Mouse (Mus musculus): Measurements from ENCODE around the gene Mag. TPM values are rescaled to one million over a fixed set of nuclear protein-coding genes. Genes with fewer than 3 reads are reported as not detected.

Mag gene
- polyA plus RNA-seq, 2 experiments from 2014 or later: not detected

DNA sequence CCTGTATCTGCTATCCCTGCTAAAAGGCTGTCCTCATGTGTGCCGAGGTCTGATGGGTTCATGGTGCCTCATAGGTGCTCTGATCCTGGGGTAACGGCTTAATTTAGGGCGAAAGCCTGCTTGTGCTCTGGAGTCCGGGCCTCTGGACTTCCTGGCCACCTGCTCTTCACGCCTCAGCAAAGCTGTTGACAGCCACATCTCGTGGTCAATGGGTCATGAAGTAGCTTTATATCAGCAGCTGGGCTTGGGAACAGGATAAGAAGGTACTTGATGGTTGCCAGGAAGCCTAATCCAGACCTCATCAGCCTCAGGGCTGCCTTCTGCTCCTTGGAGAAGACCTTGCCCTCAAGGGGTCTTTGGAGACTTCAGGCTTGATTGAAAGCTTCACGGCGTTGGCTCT lies 51.3 kb downstream of the Mag start:
- no peak for ATAC-seq

DNA sequence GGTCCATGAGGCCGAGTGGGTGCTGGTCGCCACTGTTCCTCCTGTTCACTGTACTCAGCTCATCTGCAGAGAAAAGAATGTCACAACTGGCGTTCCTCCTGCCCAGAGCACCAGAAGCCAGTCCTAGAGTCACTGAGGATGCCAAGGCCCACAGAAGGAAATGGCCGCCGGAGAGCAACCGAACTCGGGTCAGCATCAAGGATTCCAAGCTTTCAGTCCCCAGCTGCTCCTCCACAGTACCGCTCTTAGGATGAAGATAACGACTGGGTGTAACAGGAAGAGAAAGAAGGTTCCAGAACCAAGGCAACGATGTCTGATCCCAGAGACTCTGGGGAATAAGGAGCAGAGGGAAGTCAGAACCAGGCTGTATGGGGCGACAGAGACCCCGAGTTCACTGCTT lies 53.2 kb downstream of the Mag start, which contains the start of gene Ffar1:
TSS of gene Ffar1 (minus strand) at position 101 of the 400 bp plus-strand sequence.
- ATAC-seq: no peak

DNA sequence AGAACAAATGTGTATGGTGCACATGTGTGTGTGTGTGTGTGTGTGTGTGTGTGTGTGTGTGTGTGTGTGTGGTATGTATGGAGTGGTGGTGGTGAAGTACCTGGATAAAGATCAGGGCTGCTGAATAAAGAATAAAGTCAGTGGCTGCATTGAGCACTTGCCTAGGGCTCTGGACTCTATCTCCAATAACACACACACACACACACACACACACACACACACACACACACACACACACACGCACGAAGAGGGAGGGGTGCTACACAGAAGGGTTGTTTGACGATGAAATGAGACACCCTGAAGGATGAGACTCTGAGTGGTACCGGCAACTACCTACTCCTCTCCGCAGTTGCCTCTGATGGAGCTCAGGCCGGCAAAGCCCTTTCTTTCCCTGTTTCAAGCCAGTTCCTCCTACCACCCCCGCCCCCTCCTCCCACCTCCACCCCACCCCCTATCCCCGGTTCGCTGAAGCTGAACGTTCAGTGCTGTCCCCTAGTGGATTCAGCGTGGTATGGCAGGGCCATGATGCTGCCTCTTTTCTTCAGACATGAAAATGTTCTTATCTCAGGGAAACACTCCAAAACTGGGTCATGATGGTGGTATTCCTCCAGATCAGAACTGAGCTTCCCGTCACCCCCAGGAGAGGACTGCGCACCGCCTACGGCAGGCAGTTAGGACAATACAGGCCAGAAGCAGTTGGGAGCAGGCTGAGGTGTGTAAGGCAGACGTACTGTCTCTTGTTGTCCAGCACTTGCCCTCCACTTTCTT lies 54.9 kb downstream of the Mag start:
- ATAC-seq: peak; percentile 39

DNA sequence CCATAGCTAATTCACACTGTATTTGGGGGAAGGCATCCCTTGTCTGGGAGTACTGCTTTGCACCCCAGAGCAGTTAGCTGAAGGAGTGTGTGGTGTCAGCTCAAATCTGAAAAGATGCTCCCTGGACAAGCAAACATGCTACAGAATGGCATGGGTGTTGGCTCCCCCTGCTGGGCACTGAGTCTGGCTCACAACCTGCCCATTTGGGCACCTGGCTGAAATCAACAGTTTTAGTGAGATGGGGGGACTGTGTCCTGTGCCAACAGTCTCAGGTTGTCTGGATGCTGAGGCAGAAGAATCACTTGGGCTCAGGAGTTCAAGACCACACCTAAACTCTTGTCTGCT lies 55.4 kb downstream of the Mag start:
- ATAC-seq: no peak

DNA sequence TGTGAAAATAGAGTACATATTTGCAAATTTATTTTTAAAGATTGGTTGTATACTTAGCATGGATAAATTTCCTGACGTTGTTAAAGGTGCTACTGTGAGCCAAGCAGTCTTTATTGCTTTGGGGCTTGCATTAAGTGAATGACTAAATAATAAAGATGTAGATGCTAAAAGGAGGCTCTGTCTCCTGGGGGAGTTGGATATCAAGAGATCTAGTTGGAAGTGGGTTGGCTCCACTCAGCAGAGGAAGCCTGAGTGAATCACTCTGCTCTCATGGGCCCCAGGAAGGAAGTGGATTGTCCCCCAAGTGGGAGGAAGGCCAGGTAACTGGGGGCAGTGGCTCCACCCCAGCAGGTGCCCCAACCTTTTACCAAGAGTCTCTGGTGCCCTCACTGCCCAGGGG lies 56.9 kb downstream of the Mag start:
- no peak for ATAC-seq

DNA sequence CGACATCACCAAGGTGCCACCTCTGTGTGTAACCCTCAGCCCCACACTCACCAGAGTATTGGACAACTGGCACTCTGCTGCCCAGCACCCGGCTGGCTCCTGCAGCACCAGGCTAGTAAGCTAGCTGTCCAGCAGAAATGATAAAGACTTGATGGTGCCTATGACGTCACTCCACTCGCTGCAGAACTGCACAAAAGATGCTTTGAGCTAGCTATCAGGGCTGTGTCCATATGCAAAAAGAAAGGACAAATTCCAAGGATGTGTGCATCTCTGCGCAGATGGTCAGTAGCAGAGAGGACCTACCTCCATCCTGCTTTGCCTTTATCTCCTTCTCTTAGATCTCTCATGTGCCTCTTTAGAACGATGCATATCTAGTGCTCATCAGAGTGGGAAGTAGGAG lies 58.6 kb downstream of the Mag start, which contains the start of gene Ffar3:
TSS of gene Ffar3 (minus strand) at position 101 of the 400 bp plus-strand sequence.
- no peak for ATAC-seq

DNA sequence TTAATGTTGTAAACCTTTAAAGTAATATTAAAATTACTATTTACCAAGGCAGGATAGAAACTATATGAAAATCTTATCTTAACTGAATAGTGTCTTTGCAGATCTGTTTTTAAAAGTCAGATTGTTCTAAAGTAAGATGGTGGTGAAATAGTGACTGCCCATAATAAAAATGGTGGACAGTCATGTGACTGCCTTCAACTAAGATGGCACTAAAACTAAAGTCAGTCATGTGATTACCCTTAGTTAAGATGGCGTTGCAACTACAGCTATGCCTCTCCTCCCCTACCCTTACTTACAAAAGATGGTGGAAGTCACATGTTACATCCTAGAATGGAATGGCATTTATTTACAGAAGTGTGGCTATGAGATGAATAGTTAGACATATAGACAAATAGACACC lies 63.3 kb downstream of the Mag start:
- no peak for ATAC-seq

Other genes starting within 250 kb of the Mag start
- 10 to 100 TPM; 21.3 to 44.0 TPM for gene Haus5, start 249.9 kb downstream of the Mag start, polyA plus RNA-seq (2017; shearing (Covaris generic))
- gene Pmis2, start 243.3 kb downstream of the Mag start, polyA plus RNA-seq (2017; shearing (Covaris generic)): not detected
- gene 2200002J24Rik, start 215.9 kb downstream of the Mag start, polyA plus RNA-seq (2017; shearing (Covaris generic)): not detected
- gene Atp4a, start 202.7 kb downstream of the Mag start, polyA plus RNA-seq (2017; shearing (Covaris generic)): not detected
- 10 to 100 TPM; 60.5 to 65.0 TPM for gene Tmem147, start 185.3 kb downstream of the Mag start, polyA plus RNA-seq (2017; shearing (Covaris generic))
- not detected for gene Gapdhs, start 171.2 kb downstream of the Mag start, polyA plus RNA-seq (2017; shearing (Covaris generic))
- gene Sbsn, start 163.4 kb downstream of the Mag start, polyA plus RNA-seq (2017; shearing (Covaris generic)): 1 to 10 TPM; 2.4 to 3.6 TPM
- under 1 TPM in 1 of 2 experiments, not detected in 1; 0.16 TPM for gene Dmkn, start 151.1 kb downstream of the Mag start, polyA plus RNA-seq (2017; shearing (Covaris generic))
- not detected for gene Krtdap, start 127.0 kb downstream of the Mag start, polyA plus RNA-seq (2017; shearing (Covaris generic))
- 1 to 10 TPM in 1 of 2 experiments, under 1 TPM in 1; 0.70 to 1.4 TPM for gene Ffar2, start 91.1 kb downstream of the Mag start, polyA plus RNA-seq (2017; shearing (Covaris generic))
- not detected for gene Ffar3, start 58.7 kb downstream of the Mag start, polyA plus RNA-seq (2017; shearing (Covaris generic))
- under 1 TPM in 1 of 2 experiments, not detected in 1; 0.14 TPM for gene Ffar1, start 53.3 kb downstream of the Mag start, polyA plus RNA-seq (2017; shearing (Covaris generic))
- 10 to 100 TPM in 1 of 2 experiments, 1 to 10 TPM in 1; 4.2 to 20.3 TPM for gene Cd22, start 34.5 kb downstream of the Mag start, polyA plus RNA-seq (2017; shearing (Covaris generic))
- not detected for gene Hamp2, start 9.8 kb upstream of the Mag start, polyA plus RNA-seq (2017; shearing (Covaris generic))
- not detected for gene Hamp, start 29.2 kb upstream of the Mag start, polyA plus RNA-seq (2017; shearing (Covaris generic))
- 10 to 100 TPM; 11.0 to 16.0 TPM for gene Usf2, start 41.9 kb upstream of the Mag start, polyA plus RNA-seq (2017; shearing (Covaris generic))
- gene Lsr, start 58.6 kb upstream of the Mag start, polyA plus RNA-seq (2017; shearing (Covaris generic)): 1 to 10 TPM; 1.8 to 2.6 TPM
- gene Fam187b, start 58.9 kb upstream of the Mag start, polyA plus RNA-seq (2017; shearing (Covaris generic)): 1 to 10 TPM; 1.2 to 1.5 TPM
- 1,000 to 10,000 TPM; 1,918 to 1,991 TPM for gene Fxyd5, start 127.6 kb upstream of the Mag start, polyA plus RNA-seq (2017; shearing (Covaris generic))
- not detected for gene Fxyd7, start 136.6 kb upstream of the Mag start, polyA plus RNA-seq (2017; shearing (Covaris generic))
- gene Fxyd1, start 142.3 kb upstream of the Mag start, polyA plus RNA-seq (2017; shearing (Covaris generic)): not detected
- not detected for gene Lgi4, start 144.5 kb upstream of the Mag start, polyA plus RNA-seq (2017; shearing (Covaris generic))
- under 1 TPM in 1 of 2 experiments, not detected in 1; 0.27 TPM for gene Fxyd3, start 161.8 kb upstream of the Mag start, polyA plus RNA-seq (2017; shearing (Covaris generic))
- gene Hpn, start 200.4 kb upstream of the Mag start, polyA plus RNA-seq (2017; shearing (Covaris generic)): 10 to 100 TPM in 1 of 2 experiments, 1 to 10 TPM in 1; 6.0 to 12.2 TPM
- gene Scn1b, start 212.1 kb upstream of the Mag start, polyA plus RNA-seq (2017; shearing (Covaris generic)): not detected
- 100 to 1,000 TPM in 1 of 2 experiments, 10 to 100 TPM in 1; 83.7 to 103 TPM for gene Gramd1a, start 241.0 kb upstream of the Mag start, polyA plus RNA-seq (2017; shearing (Covaris generic))